Mouse (Mus musculus): Measurements from ENCODE around the gene Stoml1. TPM values are rescaled to one million over a fixed set of nuclear protein-coding genes. Genes with fewer than 3 reads are reported as not detected.
"Not testable (repeated sequence)": the region's sequence is repeated elsewhere in the genome, so short reads cannot be mapped to it uniquely, and the experiment has no call there.

The Stoml1 gene
- total RNA-seq, 1 experiment from 2014 or later: 11.3 TPM

DNA sequence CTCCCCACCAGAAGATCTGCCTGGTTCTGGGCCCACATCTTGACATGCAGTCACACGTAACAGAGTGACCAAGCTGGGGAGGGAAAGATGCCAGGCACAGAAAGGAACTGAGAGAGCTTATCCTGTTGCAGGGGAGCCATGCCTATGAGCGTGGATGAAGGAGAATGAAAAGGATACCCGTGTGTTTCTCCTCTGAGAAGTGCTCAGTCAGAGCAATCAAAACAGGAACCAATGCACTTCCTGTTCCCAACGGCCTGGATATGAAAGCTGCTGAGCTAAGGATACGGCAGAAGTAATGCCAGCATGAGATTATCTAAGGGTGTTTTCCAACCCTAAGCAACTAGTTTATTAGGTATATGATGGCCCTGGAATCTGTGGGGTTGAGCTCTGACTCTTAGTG, 20.6 kb upstream of the Stoml1 start:
- ATAC-seq (replicated peaks; ENCODE audit: insufficient number of reproducible peaks, low FRiP score, low TSS enrichment, poor library complexity, severe bottlenecking): peak; percentile 79

DNA sequence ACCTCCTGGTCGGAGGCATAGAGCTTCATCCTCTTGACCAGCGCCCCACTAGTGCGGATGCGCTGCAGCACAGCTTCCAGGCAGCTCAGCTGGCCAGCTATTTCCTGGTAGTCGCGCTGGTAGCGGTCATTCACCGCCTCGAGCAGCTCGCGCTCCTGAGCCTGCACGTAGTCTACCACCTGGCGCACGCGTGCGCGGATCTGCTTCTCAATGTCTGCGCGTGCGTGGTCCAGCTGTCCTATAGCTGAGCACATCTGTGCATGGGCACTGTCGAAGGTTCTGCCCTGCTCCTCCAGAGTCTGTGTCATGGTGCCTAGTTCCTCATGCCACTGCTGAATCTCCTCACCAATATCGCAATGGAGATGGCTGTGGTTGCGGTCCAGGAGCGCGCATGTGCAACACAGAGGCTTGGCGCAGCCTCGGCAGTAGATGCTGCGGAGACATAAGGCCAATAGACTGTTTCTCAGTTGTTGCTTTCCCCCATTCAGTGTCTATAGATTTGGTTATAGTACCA, 18.4 kb upstream of the Stoml1 start:
- ATAC-seq (replicated peaks; ENCODE audit: insufficient number of reproducible peaks, low FRiP score, low TSS enrichment, poor library complexity, severe bottlenecking): no peak

DNA sequence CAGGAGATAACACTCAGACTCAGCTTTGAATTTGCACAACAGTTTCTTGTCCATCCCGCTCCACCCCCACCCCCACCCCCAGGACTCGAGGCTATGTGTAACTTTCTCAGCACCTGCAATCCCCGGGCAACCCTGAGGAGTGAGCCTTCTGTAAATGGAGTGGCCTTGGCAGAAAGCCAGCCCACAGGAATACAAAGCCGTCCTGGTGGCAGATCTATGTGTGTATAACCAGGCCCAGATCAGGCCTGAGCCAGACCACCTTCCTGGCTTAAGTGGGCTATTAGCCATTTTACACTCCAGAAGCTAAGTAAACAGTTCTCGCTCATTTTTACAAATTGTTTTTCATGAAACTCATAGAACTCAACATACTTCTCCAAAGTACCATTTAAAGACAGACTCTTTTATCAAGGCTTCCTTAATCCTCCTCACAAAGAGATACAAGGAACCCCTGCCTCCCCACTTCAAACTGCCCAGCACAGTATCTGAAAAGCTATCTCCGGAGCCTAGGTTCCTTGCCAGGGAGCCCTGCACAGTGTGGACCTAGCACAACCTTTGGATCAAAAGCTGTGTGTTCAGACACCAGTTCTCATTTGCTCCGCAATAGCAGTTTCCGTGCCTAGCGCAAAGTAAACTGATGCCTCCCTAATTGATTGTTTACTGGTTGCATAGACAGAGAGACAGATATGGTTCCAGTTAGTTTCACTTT, 11.0 kb upstream of the Stoml1 start:
- no peak for ATAC-seq (replicated peaks; ENCODE audit: insufficient number of reproducible peaks, low FRiP score, low TSS enrichment, poor library complexity, severe bottlenecking)

DNA sequence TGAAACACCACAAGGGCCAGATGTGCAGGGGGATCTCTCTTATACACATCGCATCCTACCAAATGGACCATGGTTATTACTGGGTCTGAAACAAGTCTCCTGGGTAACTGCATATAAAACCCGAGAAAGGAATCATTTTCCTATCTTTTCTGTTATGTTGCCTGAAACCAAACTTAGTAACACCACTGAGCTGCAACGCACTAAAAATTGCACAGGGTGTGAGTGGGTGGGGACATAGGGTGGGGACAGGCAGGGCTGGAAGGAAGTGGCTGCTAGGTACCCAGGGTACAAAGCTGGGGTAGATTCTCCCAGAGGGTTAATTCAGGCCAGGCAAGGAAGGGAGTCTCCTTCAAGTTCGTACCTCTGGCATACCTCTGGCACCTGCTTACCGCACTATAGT, 10.3 kb upstream of the Stoml1 start:
- no peak for ATAC-seq (replicated peaks; ENCODE audit: insufficient number of reproducible peaks, low FRiP score, low TSS enrichment, poor library complexity, severe bottlenecking)

DNA sequence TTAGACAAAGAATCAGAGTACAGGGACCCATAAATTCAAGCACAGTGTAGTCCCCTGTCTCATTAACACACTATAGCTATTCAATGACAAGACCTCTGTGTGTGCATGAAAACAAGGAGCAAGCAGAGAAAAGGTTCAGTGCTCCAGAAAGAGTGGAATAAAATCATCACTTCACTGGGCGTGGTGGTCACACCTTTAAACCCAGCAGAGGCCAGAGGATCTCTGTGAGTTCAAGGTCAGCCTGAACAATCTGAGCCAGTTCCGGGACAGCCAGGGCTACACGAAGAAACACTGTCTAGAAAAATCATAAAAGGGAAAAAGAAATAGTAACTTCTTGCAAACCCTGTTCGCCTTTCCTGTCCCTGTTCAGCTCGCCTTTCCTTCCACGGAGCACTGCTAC, 9.3 kb upstream of the Stoml1 start:
- no peak for ATAC-seq (replicated peaks; ENCODE audit: insufficient number of reproducible peaks, low FRiP score, low TSS enrichment, poor library complexity, severe bottlenecking)

DNA sequence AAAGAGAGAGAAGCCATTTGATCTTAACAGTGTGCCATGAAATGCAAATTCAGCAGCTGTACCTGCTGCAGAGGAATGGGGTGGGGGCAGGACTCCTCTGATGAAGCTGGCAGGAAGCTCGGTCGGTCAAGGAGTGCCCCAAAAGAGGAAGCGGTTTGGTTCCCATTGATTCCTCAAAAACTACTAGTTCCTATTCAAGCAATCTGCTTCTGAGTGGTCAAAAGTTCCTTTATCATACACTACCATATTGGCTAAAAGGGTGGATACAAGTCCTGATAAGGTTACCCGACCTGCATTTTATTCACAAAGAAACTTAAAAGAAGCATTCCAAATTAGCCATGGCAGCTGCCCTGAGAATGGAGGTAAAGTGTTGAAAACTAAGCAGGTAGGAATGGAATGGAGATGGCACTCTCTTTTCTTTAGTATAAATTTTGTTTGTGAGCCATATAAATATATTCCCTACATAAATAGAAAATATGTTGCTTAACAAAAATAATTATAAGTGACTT, 6.8 kb upstream of the Stoml1 start:
- peak; percentile 49; the same call in 1 of the 2 replicates for ATAC-seq (replicated peaks; ENCODE audit: insufficient number of reproducible peaks, low FRiP score, low TSS enrichment, poor library complexity, severe bottlenecking)

DNA sequence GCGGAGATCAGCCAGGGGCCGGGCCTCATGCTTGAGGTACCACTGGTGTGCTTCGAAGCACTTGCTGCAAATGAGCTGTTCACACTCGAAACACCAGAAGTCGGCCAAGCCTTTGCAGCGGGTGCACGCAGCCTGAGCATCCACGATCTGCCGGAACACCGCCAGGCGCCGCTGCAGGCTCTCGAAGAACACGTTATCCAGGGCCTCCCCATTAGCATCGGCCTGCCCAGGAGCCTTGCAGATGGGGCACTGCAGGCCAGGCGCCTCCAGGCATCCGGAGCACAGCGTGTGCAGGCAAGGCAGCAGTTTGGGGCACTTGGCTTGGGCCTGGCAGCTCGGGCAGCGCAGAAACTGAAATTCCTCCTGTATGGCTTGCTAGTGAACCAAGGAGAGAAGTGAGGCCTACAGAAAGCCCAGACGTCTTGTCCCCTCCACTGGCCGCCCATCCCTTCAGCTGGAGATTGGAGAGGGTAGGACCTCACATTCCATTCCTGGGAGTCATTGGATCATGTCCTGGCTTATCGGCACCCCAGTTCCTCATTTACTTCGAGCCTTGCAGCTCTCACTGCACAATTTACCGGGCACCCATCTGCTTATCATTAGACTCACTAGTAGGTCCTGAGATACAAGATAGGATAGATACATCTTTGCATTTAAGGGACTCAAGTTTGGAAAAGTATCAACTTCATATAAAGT, 5.8 kb upstream of the Stoml1 start:
- ATAC-seq (replicated peaks; ENCODE audit: insufficient number of reproducible peaks, low FRiP score, low TSS enrichment, poor library complexity, severe bottlenecking): peak; percentile 74

DNA sequence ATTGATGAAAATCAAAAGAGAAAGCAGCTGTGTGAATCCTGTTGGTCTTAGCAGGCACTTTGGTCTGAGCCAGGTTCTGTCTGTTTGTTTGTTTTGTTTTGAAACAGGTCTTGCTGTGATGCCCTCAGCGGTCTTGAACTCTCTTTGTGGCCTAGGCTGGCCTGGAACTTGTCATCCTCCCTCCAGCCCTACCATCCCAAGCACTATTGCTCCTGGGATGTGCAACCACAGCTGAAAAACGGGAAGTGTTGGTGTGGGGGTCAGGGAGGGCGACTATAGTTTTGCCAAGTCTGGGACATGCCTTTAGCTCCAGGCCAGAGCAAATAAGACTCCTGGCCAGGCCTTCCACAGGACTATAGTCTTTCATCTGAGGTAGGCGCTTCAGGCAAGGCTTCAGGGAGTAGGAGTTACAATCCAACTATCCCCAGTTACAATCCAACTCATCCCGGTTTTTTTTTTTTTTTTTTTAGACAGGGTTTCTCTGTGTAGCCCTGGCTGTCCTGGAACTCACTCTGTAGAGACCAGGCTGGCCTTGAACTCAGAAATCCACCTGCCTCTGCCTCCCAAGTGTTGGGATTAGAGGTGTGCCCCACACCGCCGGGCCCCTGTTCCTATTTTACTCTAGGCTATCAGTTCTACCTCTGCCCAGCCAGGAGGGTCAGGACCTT, 4.1 kb upstream of the Stoml1 start:
- no peak for ATAC-seq (replicated peaks; ENCODE audit: insufficient number of reproducible peaks, low FRiP score, low TSS enrichment, poor library complexity, severe bottlenecking)

DNA sequence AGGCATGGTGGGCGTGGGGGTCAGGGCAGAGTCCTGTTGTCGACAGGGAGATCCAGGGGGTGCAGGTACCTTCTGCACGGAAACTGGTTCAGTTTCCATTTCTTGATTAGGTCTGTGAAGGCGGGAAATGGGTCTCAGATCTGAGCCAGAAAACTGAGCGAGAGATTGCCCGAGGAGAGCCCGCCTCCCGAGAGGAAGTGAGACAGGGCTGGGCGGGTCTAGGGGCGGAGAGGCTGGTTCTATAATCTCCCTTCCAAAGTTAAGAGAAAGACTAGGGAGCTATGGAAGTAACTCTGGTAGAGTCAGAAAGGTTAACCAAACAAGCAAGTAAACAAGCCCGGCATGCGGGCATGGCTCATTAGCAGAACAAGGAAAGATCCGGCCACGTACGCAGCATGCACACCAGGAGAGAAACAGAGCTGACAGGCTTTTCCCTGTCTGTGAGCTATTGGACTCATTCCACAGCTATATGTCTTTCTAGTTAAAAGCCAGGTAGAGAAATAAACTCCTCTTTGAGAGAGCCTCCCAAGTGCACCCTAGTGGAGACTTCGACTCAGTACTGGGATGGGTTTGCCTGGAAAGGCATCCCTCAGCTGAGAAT, 3.3 kb upstream of the Stoml1 start, which contains the start of gene Pml:
Gene Pml (minus strand): TSS at position 195 of the 601 bp plus-strand sequence.
- no peak; the same call in 1 of the 2 replicates for ATAC-seq (replicated peaks; ENCODE audit: insufficient number of reproducible peaks, low FRiP score, low TSS enrichment, poor library complexity, severe bottlenecking)

DNA sequence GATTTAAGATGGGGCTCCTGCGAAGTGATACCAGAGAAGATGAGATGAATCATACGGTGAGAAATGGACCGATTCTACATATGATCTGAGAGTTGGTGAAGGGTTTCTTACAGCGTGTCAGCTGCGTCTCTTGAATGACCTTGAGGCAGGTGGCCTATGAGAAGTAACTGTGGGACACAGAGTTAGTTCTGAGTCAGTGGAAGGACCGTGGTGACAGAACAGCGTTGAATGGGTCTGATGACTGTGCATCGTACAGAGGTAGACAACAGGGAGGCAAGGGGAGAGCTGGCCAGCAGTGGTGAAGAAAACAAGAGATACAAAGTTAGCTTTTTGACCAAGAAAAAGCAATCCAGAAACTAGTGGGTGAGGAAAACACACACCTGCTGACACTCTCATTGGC, 2.6 kb upstream of the Stoml1 start:
- no peak for ATAC-seq (replicated peaks; ENCODE audit: insufficient number of reproducible peaks, low FRiP score, low TSS enrichment, poor library complexity, severe bottlenecking)

DNA sequence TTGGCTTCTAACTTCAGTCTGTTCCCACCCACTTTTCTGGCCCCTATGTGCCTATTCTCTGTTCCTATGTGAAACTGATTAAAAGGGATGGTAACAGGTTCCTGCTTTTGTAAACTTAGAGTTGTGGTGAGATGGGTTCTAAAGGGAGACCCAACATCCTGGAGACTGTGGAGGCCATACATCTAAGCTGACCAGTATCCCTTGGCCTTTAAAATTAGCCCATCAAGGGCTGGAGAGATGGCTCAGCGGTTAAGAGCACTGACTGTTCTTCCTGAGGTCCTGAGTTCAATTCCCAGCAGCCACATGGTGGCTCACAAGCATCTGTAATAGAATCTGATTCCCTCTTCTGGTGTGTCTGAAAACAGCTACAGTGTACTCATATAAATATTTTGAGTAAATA, 2.2 kb upstream of the Stoml1 start:
- not testable (repeated sequence) for ATAC-seq (replicated peaks; ENCODE audit: insufficient number of reproducible peaks, low FRiP score, low TSS enrichment, poor library complexity, severe bottlenecking)

DNA sequence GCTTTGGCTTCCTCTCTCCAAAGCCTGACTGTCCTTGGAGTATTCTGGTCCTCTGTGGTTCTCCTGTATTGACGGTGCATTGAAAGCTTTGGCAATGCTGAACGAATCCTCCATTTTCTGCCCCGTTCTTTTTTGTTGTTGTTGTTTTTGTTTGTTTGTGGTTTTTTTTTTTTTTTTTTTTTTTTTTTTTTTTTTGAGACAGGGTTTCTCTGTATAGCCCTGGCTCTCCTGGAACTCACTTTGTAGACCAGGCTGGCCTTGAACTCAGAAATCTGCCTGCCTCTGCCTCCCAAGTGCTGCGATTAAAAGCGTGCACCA, 800 bp downstream of the Stoml1 start:
- not testable (repeated sequence) for ATAC-seq (replicated peaks; ENCODE audit: insufficient number of reproducible peaks, low FRiP score, low TSS enrichment, poor library complexity, severe bottlenecking)

DNA sequence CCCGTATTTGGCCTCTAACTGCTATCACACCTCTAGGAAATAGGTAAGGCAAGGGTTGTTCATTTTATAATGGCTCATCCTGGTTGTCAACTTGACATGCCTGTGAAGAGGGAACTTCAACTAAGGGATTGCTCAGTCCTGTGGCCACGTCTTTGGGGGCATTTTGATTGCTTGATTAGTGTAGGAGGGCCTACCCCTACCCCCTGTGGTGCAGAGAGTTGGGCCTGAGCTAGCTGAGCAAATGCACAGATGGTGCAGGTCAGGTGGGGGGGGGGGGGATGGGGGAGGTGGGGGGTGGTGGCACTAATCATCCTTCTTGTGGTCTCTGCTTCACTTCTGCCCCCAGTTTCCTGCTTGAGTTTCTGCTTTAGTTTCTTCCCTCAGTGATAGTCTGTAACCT, 2.1 kb downstream of the Stoml1 start:
- ATAC-seq (replicated peaks; ENCODE audit: insufficient number of reproducible peaks, low FRiP score, low TSS enrichment, poor library complexity, severe bottlenecking): no peak

DNA sequence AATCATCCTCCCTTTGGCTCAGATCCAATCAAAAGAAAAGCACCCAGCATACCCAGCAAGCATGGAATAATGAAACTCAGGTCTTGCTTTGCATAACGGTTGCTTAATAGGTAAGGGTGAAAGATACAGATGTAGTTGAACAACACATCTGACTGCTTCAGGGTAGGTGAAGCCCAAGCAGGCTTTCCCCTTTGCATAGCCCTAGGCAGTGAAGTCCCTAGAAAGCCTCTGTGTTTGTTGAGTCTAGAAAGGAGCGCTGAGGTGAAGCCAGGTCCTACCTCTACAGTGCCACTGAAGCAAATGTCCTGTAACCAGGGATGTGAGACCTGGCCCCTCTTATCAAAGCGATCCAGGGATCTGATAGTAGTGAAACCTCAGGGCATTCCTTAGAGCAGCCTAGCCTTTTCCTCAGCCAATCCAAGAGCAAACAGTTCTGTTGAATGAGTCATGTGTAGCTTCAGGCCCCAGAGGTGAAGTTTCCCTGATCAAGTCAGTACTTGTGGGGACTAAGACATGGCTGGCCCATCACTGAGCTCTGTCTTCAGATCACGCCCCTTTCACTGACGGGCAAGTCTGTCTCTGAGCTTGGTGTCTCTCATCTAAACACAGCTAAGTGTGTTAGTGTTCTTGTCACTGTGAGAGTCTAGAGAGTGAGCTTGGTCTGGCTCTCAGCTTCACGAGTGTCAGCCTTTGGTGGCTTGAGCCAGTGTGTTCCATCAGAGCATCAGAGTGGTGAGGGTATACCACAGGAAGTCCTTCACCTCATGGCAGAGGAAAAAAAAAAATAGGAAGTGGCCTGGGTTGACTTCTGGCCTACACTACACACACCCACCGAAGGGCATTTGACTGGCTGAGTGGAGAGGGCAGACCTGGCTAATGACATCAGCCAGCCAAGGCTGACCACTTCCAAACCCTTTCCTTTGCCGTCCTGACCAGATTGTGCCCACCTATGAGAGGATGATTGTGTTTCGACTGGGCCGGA, 3.0 kb downstream of the Stoml1 start:
- ATAC-seq (replicated peaks; ENCODE audit: insufficient number of reproducible peaks, low FRiP score, low TSS enrichment, poor library complexity, severe bottlenecking): peak; percentile 49

DNA sequence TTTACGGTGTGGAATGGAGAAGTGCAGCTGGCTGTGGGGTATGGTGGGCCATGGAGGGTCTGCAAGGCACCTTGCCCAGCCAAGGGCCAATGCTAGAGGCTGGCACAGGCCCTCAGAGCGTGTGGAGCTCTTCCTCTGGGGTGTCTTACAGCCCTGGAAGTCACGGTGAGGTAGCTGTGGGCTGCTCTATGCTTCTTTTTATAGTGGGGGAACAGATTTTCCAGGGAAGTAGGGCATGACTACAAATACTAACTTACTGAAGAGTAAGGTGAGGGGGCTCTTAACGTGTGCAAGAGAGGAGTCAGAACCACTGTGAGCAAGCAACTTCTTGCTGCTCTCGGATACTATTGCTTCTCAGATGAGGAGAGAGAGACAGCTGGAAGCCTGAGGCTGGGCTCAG, 9.5 kb downstream of the Stoml1 start:
- no peak for ATAC-seq (replicated peaks; ENCODE audit: insufficient number of reproducible peaks, low FRiP score, low TSS enrichment, poor library complexity, severe bottlenecking)

DNA sequence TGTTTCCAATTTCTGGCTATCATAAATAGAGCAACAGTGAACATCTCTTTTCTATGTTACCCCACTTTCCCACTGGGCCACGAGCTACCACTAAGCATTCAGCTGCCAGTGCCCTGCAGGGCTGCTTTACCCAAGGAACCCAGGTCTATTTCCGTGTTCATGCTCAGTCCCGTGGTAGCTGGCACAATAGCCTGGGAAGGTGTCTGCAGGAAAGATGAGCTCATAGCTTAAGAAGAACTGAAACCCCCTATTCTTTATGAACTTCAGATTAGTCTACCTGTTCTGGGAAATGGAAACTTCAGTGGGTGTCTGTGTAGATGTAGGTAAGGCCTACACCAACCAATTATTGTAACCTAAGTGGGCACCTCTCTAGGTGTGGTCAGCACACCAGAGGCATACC, 12.4 kb downstream of the Stoml1 start:
- ATAC-seq (replicated peaks; ENCODE audit: insufficient number of reproducible peaks, low FRiP score, low TSS enrichment, poor library complexity, severe bottlenecking): no peak

DNA sequence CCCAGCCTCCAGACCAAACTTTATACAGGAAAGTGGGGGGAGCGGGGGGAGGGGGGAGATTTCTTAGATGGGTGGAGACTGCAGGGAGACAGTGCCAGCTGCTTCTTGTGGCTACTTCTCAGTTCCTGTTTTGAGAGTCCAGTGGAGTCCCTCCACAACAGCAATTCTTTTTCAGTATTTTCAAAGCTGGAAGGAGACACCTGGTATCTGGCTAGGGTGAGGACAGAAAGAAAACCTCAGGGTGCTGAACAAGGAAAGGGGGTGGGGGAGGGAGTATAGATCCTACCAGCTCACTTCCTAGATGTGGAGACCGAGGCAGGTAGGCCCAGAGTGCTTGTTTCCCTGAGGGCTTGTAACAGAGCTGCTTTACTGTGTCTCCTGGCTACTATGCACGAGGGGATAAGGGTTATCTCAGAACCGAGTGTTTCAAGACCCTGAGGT, 13.6 kb downstream of the Stoml1 start:
- peak; percentile 68 for ATAC-seq (replicated peaks; ENCODE audit: insufficient number of reproducible peaks, low FRiP score, low TSS enrichment, poor library complexity, severe bottlenecking)

DNA sequence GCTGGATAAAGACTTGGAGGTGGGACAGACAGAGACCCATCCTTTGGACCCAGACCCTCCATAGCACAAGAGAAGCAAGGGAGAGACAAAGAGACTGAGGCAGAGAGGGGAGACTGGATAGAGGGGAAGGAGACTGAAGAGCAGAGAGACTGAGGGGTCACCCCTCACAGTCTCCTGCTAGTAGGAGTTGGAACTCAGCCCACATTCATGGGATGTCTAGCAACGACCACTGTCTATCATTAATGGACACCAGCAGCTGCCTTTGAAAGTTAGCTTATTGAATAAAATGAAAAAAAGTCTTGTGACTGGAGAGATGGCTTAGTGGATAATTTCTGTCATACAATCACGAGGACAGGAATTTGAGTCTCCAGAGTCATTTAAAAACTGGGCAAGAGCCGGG, 14.1 kb downstream of the Stoml1 start:
- no peak for ATAC-seq (replicated peaks; ENCODE audit: insufficient number of reproducible peaks, low FRiP score, low TSS enrichment, poor library complexity, severe bottlenecking)
